Mouse (Mus musculus): ENCODE measurements around the gene Inpp5e.
"Not testable (repeated sequence)": the region's sequence is repeated elsewhere in the genome, so short reads cannot be mapped to it uniquely, and the experiment has no call there.

The Inpp5e gene

GRCm38 (mm10) chr2:26421969-26422368, 13.0 kb upstream of the Inpp5e start:
- no peak for DNase-seq (ENCODE audit: low read depth in 1 of 2, low spot score in 2 of 2)

- no peak for DNase-seq (ENCODE audit: low read depth in 1 of 2, low spot score in 2 of 2)
These were observed 9.1 kb upstream of the Inpp5e start for GRCm38 (mm10) chr2:26418120-26418519.

- DNase-seq (ENCODE audit: low read depth in 1 of 2, low spot score in 2 of 2), result no peak
These were observed 8.1 kb upstream of the Inpp5e start for GRCm38 (mm10) chr2:26417066-26417465.

- no peak for DNase-seq (ENCODE audit: low read depth in 1 of 2, low spot score in 2 of 2)
These were observed 2.0 kb upstream of the Inpp5e start for GRCm38 (mm10) chr2:26410931-26411411.

GRCm38 (mm10) chr2:26410091-26410490, 1.1 kb upstream of the Inpp5e start:
- DNase-seq (ENCODE audit: low read depth in 1 of 2, low spot score in 2 of 2), result no peak

GRCm38 (mm10) chr2:26409362-26409761, 359 bp upstream of the Inpp5e start:
- no peak for DNase-seq (ENCODE audit: low read depth in 1 of 2, low spot score in 2 of 2)

- DNase-seq (ENCODE audit: low read depth in 1 of 2, low spot score in 2 of 2), result no peak
These were observed 5.7 kb downstream of the Inpp5e start for GRCm38 (mm10) chr2:26403306-26403705.

GRCm38 (mm10) chr2:26402265-26402664, 6.7 kb downstream of the Inpp5e start:
- no peak for DNase-seq (ENCODE audit: low read depth in 1 of 2, low spot score in 2 of 2)

GRCm38 (mm10) chr2:26401023-26401422, 8.0 kb downstream of the Inpp5e start:
- DNase-seq (ENCODE audit: low read depth in 1 of 2, low spot score in 2 of 2), result no peak

- DNase-seq (ENCODE audit: low read depth in 1 of 2, low spot score in 2 of 2), result no peak
These were observed 8.7 kb downstream of the Inpp5e start for GRCm38 (mm10) chr2:26400296-26400695.

- DNase-seq (ENCODE audit: low read depth in 1 of 2, low spot score in 2 of 2), result no peak
These were observed 9.4 kb downstream of the Inpp5e start for GRCm38 (mm10) chr2:26399647-26400046.

- no peak for DNase-seq (ENCODE audit: low read depth in 1 of 2, low spot score in 2 of 2)
These were observed 10.0 kb downstream of the Inpp5e start for GRCm38 (mm10) chr2:26398978-26399377.

GRCm38 (mm10) chr2:26391617-26392016, 17.4 kb downstream of the Inpp5e start:
- no peak for DNase-seq (ENCODE audit: low read depth in 1 of 2, low spot score in 2 of 2)

GRCm38 (mm10) chr2:26390954-26391353, 18.0 kb downstream of the Inpp5e start:
- DNase-seq (ENCODE audit: low read depth in 1 of 2, low spot score in 2 of 2), result no peak

GRCm38 (mm10) chr2:26389154-26389690, 19.8 kb downstream of the Inpp5e start, which contains the start of the genes Entr1 and Pmpca:
Gene Entr1, minus strand, starts transcription at chr2:26389316.
Gene Pmpca, plus strand, starts transcription at chr2:26389339.
- DNase-seq (ENCODE audit: low read depth in 1 of 2, low spot score in 2 of 2), result peak in 1 of 2 experiments; percentile 57

GRCm38 (mm10) chr2:26388682-26389153, 20.3 kb downstream of the Inpp5e start:
- DNase-seq (ENCODE audit: low read depth in 1 of 2, low spot score in 2 of 2), result no peak

GRCm38 (mm10) chr2:26387713-26388112, 21.3 kb downstream of the Inpp5e start:
- DNase-seq (ENCODE audit: low read depth in 1 of 2, low spot score in 2 of 2), result no peak

GRCm38 (mm10) chr2:26380871-26381270, 28.1 kb downstream of the Inpp5e start:
- not testable (repeated sequence) for DNase-seq (ENCODE audit: low read depth in 1 of 2, low spot score in 2 of 2)

- DNase-seq (ENCODE audit: low read depth in 1 of 2, low spot score in 2 of 2), result peak in 1 of 2 experiments; percentile 50
These were observed 28.8 kb downstream of the Inpp5e start, which contains the start of gene Snapc4 for GRCm38 (mm10) chr2:26380131-26380771. Gene Snapc4, minus strand, starts transcription at chr2:26380653.

GRCm38 (mm10) chr2:26372396-26372795, 36.6 kb downstream of the Inpp5e start:
- DNase-seq (ENCODE audit: low read depth in 1 of 2, low spot score in 2 of 2), result no peak

GRCm38 (mm10) chr2:26368572-26368971, 40.4 kb downstream of the Inpp5e start:
- no peak for DNase-seq (ENCODE audit: low read depth in 1 of 2, low spot score in 2 of 2)

GRCm38 (mm10) chr2:26367911-26368310, 41.1 kb downstream of the Inpp5e start:
- DNase-seq (ENCODE audit: low read depth in 1 of 2, low spot score in 2 of 2), result no peak
